Mouse (Mus musculus): Measurements from ENCODE around the gene Nop14.

DNA sequence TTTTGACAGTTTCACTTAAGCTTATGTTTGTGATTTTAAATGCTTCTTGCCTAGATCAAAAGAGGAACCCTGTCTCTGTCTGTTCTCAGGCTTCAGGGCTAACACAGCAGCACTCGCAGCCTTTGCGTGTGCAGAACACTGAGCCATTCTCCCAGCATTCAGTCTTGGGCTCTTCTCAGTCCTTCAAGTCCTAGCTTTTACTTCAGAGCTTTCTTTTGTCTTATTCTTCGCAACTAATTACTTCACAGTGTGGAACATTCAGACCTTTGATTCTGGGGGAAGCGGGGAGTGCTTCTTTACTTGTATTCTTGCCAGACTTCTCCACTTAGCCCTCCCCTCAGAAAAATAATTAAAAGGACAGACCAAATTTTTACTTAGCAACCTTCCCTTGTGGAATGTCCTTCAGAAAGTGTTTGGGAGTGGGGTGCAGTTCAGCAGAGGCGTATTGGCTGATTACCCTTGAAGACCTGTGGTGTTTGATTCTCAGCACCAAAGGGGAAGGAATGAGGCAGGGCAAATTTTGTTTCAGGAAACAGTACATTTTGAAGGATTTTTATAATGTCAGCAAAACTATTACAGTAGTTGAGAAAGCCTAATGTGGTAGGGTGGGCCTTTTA, 68.5 kb downstream of the Nop14 start:
- TF ChIP-seq GATA1 (IDR thresholded peaks at IDR 0.05; ENCODE audit: borderline replicate concordance, low read length) (no peak), CTCF (IDR thresholded peaks at IDR 0.05; ENCODE audit: low read depth, low read length) (no peak), POLR2AphosphoS5 (IDR thresholded peaks at IDR 0.05; ENCODE audit: insufficient replicate concordance, low read depth, low read length) (no peak), TAL1 (conservative IDR thresholded peaks at IDR 0.05; ENCODE audit: low read depth, low read length) (no peak), GATA2 (IDR thresholded peaks at IDR 0.05; ENCODE audit: borderline replicate concordance, low read depth, low read length) (no peak)
